Mouse (Mus musculus): ENCODE measurements around the gene Zfp598. TPM values are rescaled to one million over a fixed set of nuclear protein-coding genes. Genes with fewer than 3 reads are reported as not detected.
"Not testable (repeated sequence)": the region's sequence is repeated elsewhere in the genome, so short reads cannot be mapped to it uniquely, and the experiment has no call there.

Zfp598 gene
- polyA plus RNA-seq, 1 experiment from 2014 or later: 11.9 TPM

GRCm38 (mm10) chr17:24705821-24706220, 36.3 kb downstream of the Zfp598 start:
- ATAC-seq (replicated peaks; ENCODE audit: extremely low read depth, insufficient read depth, low FRiP score): no peak
- WGBS: 94% methylated on average over 3 of the region's 3 CpGs
- Histone ChIP-seq H3K27me3 (ENCODE audit: control insufficient read depth, insufficient read depth, low read length) (no peaks in the 10 kb centered on the region), H3K27ac (ENCODE audit: low read length) (no peak overlapping the region), H3K4me1 (ENCODE audit: control insufficient read depth, insufficient read depth, low read length) (peaks cover 12% of the 10 kb centered on the region), H3K4me2 (ENCODE audit: low read depth, low read length) (no peak overlapping the region), H3K9ac (ENCODE audit: low read length) (no peak overlapping the region), H3K4me3 (ENCODE audit: low read length) (no peak overlapping the region), H3K9me3 (replicated peaks; ENCODE audit: control insufficient read depth, low read length) (no peaks in the 10 kb centered on the region), H3K36me3 (ENCODE audit: control insufficient read depth, insufficient read depth) (peaks cover 24% of the 10 kb centered on the region)

- Histone ChIP-seq H3K27ac (ENCODE audit: low read length) (peak within 1 kb of the TSS; percentile 85), H3K9me3 (replicated peaks; ENCODE audit: control insufficient read depth, low read length) (no peaks in the 10 kb centered on the region)
- 2% methylated on average over 32 of the region's 32 CpGs for WGBS
These were observed 37.7 kb downstream of the Zfp598 start, which contains the start of gene Tbl3 for GRCm38 (mm10) chr17:24706982-24707800. TSS of gene Tbl3 (minus strand) at chr17:24707660.

GRCm38 (mm10) chr17:24707801-24708425, 38.4 kb downstream of the Zfp598 start:
- no peak for ATAC-seq (replicated peaks; ENCODE audit: extremely low read depth, insufficient read depth, low FRiP score)
- Histone ChIP-seq H3K4me2 (ENCODE audit: low read depth, low read length) (peak overlapping the region; percentile 96), H3K4me1 (ENCODE audit: control insufficient read depth, insufficient read depth, low read length) (peaks cover 12% of the 10 kb centered on the region), H3K27me3 (ENCODE audit: control insufficient read depth, insufficient read depth, low read length) (no peaks in the 10 kb centered on the region), H3K36me3 (ENCODE audit: control insufficient read depth, insufficient read depth) (peaks cover 15% of the 10 kb centered on the region), H3K4me3 (ENCODE audit: low read length) (peak overlapping the region; percentile 79), H3K27ac (ENCODE audit: low read length) (peak overlapping the region; percentile 85), H3K9me3 (replicated peaks; ENCODE audit: control insufficient read depth, low read length) (no peaks in the 10 kb centered on the region), H3K9ac (ENCODE audit: low read length) (peak overlapping the region; percentile 90)
- WGBS: 3% methylated on average over 24 of the region's 24 CpGs

More at GRCm38 (mm10) chr17:24706982-24707800, 37.7 kb downstream of the Zfp598 start, which contains the start of gene Tbl3:
- H3K36me3 ChIP-seq (ENCODE audit: control insufficient read depth, insufficient read depth): peaks cover 15% of the 10 kb centered on the region
- H3K4me2 ChIP-seq (ENCODE audit: low read depth, low read length): peak within 1 kb of the TSS; percentile 96
- H3K27me3 ChIP-seq (ENCODE audit: control insufficient read depth, insufficient read depth, low read length): no peaks in the 10 kb centered on the region
- H3K4me3 ChIP-seq (ENCODE audit: low read length): peak within 1 kb of the TSS; percentile 79
- H3K4me1 ChIP-seq (ENCODE audit: control insufficient read depth, insufficient read depth, low read length): peaks cover 12% of the 10 kb centered on the region
- peak within 1 kb of the TSS; percentile 90 for H3K9ac ChIP-seq (ENCODE audit: low read length)
- peak; percentile 80 for ATAC-seq (replicated peaks; ENCODE audit: extremely low read depth, insufficient read depth, low FRiP score)

GRCm38 (mm10) chr17:24708646-24709045, 39.2 kb downstream of the Zfp598 start:
- Histone ChIP-seq H3K4me3 (ENCODE audit: low read length) (no peak overlapping the region), H3K27me3 (ENCODE audit: control insufficient read depth, insufficient read depth, low read length) (no peaks in the 10 kb centered on the region), H3K4me1 (ENCODE audit: control insufficient read depth, insufficient read depth, low read length) (peaks cover 12% of the 10 kb centered on the region), H3K9ac (ENCODE audit: low read length) (no peak overlapping the region), H3K4me2 (ENCODE audit: low read depth, low read length) (no peak overlapping the region), H3K9me3 (replicated peaks; ENCODE audit: control insufficient read depth, low read length) (no peaks in the 10 kb centered on the region), H3K27ac (ENCODE audit: low read length) (no peak overlapping the region), H3K36me3 (ENCODE audit: control insufficient read depth, insufficient read depth) (peaks cover 15% of the 10 kb centered on the region)
- 28% methylated on average over 2 of the region's 2 CpGs for WGBS
- 0 out of 2 replicates have a peak, but pooled peaks have one; percentile 14 for ATAC-seq (replicated peaks; ENCODE audit: extremely low read depth, insufficient read depth, low FRiP score)

- Histone ChIP-seq H3K4me1 (ENCODE audit: control insufficient read depth, insufficient read depth, low read length) (peaks cover 5% of the 10 kb centered on the region), H3K9me3 (replicated peaks; ENCODE audit: control insufficient read depth, low read length) (no peaks in the 10 kb centered on the region), H3K9ac (ENCODE audit: low read length) (no peak overlapping the region), H3K36me3 (ENCODE audit: control insufficient read depth, insufficient read depth) (no peaks in the 10 kb centered on the region), H3K4me2 (ENCODE audit: low read depth, low read length) (no peak overlapping the region), H3K27me3 (ENCODE audit: control insufficient read depth, insufficient read depth, low read length) (no peaks in the 10 kb centered on the region), H3K27ac (ENCODE audit: low read length) (no peak overlapping the region), H3K4me3 (ENCODE audit: low read length) (no peak overlapping the region)
- ATAC-seq (replicated peaks; ENCODE audit: extremely low read depth, insufficient read depth, low FRiP score): no peak
- WGBS: 81% methylated on average over 6 of the region's 6 CpGs
These were observed 46.1 kb downstream of the Zfp598 start for GRCm38 (mm10) chr17:24715556-24715955.

GRCm38 (mm10) chr17:24716166-24716682, 46.7 kb downstream of the Zfp598 start:
- H3K4me1 ChIP-seq (ENCODE audit: control insufficient read depth, insufficient read depth, low read length): peaks cover 7% of the 10 kb centered on the region
- H3K9me3 ChIP-seq (replicated peaks; ENCODE audit: control insufficient read depth, low read length): no peaks in the 10 kb centered on the region
- no peak overlapping the region for H3K4me2 ChIP-seq (ENCODE audit: low read depth, low read length)
- no peaks in the 10 kb centered on the region for H3K27me3 ChIP-seq (ENCODE audit: control insufficient read depth, insufficient read depth, low read length)
- H3K4me3 ChIP-seq (ENCODE audit: low read length): no peak overlapping the region
- H3K27ac ChIP-seq (ENCODE audit: low read length): no peak overlapping the region
- peaks cover under 1% of the 10 kb centered on the region; the same call in 1 of the 2 replicates for H3K36me3 ChIP-seq (ENCODE audit: control insufficient read depth, insufficient read depth)
- 93% methylated on average over 15 of the region's 15 CpGs for WGBS
- ATAC-seq (replicated peaks; ENCODE audit: extremely low read depth, insufficient read depth, low FRiP score): no peak
- no peak overlapping the region for H3K9ac ChIP-seq (ENCODE audit: low read length)

- no peak within 1 kb of the TSS for H3K27ac ChIP-seq (ENCODE audit: low read length)
These were observed 48.5 kb downstream of the Zfp598 start, which contains the start of the genes Rnf151 and Rps2 for GRCm38 (mm10) chr17:24717943-24718342. TSS of gene Rnf151 (minus strand) at chr17:24718063. TSS of gene Rps2 (plus strand) at chr17:24718116.

GRCm38 (mm10) chr17:24718938-24719337, 49.5 kb downstream of the Zfp598 start:
- Histone ChIP-seq H3K4me1 (ENCODE audit: control insufficient read depth, insufficient read depth, low read length) (peaks cover 26% of the 10 kb centered on the region), H3K36me3 (ENCODE audit: control insufficient read depth, insufficient read depth) (peaks cover 13% of the 10 kb centered on the region), H3K4me3 (ENCODE audit: low read length) (peak overlapping the region; percentile 90), H3K9ac (ENCODE audit: low read length) (peak overlapping the region; percentile 95), H3K4me2 (ENCODE audit: low read depth, low read length) (peak overlapping the region; percentile 69)
- H3K9me3 ChIP-seq (replicated peaks; ENCODE audit: control insufficient read depth, low read length); H3K27ac ChIP-seq (ENCODE audit: low read length); H3K27me3 ChIP-seq (ENCODE audit: control insufficient read depth, insufficient read depth, low read length); ATAC-seq (replicated peaks; ENCODE audit: extremely low read depth, insufficient read depth, low FRiP score): not testable (repeated sequence)
- WGBS: 59% methylated on average over 5 of the region's 5 CpGs

More at GRCm38 (mm10) chr17:24717943-24718342, 48.5 kb downstream of the Zfp598 start, which contains the start of the genes Rnf151 and Rps2:
- Histone ChIP-seq H3K9me3 (replicated peaks; ENCODE audit: control insufficient read depth, low read length) (no peaks in the 10 kb centered on the region), H3K27me3 (ENCODE audit: control insufficient read depth, insufficient read depth, low read length) (no peaks in the 10 kb centered on the region), H3K4me1 (ENCODE audit: control insufficient read depth, insufficient read depth, low read length) (peaks cover 23% of the 10 kb centered on the region), H3K36me3 (ENCODE audit: control insufficient read depth, insufficient read depth) (peaks cover 13% of the 10 kb centered on the region), H3K9ac (ENCODE audit: low read length) (peak within 1 kb of the TSS; percentile 95; the same call in 1 of the 2 replicates), H3K4me2 (ENCODE audit: low read depth, low read length) (peak within 1 kb of the TSS; percentile 69), H3K4me3 (ENCODE audit: low read length) (peak within 1 kb of the TSS; percentile 90)
- 84% methylated on average over 4 of the region's 4 CpGs for WGBS
- ATAC-seq (replicated peaks; ENCODE audit: extremely low read depth, insufficient read depth, low FRiP score): no peak
